Mouse (Mus musculus) kidney, embryonic 15.5 days (tissue): ENCODE measurements at regions not wholly inside any gene's neighbourhood (a gene's known extent, or its start where the extent isn't known, plus 50 kb on each side); places are given as distances from the start of the nearest gene placed in this dataset.

Experiments used
- ATAC-seq: fragments of 200-750 bp; cut with Nextera tagmentation; replicated peaks from 2 replicates; pipeline ENCODE4 v1.8.0; 2017; ENCODE audit warnings: moderate TSS enrichment; ENCODE audit not compliant: low FRiP score
- H3K27ac ChIP-seq: fragments of 300-500 bp; sonication (generic); 2 replicates; pipeline ENCODE4 v1.5.1; 2015; ENCODE audit warnings: mild to moderate bottlenecking, inconsistent platforms
- H3K27me3 ChIP-seq: fragments of 300-500 bp; sonication (generic); 2 replicates; pipeline ENCODE4 v1.6.1; 2015; ENCODE audit warnings: inconsistent platforms
- H3K36me3 ChIP-seq: fragments of 300-500 bp; sonication (generic); 2 replicates; pipeline ENCODE4 v1.6.1; 2015; ENCODE audit warnings: inconsistent platforms
- H3K4me1 ChIP-seq: fragments of 300-500 bp; sonication (generic); 2 replicates; pipeline ENCODE4 v1.6.1; 2015; ENCODE audit warnings: inconsistent platforms
- H3K4me2 ChIP-seq: fragments of 300-500 bp; sonication (generic); 2 replicates; pipeline ENCODE4 v1.6.1; 2015; ENCODE audit warnings: moderate library complexity, mild to moderate bottlenecking, inconsistent platforms
- H3K4me3 ChIP-seq: fragments of 300-500 bp; sonication (generic); replicated peaks from 2 replicates; pipeline ENCODE4 v1.5.1; 2015; ENCODE audit warnings: mild to moderate bottlenecking, inconsistent platforms
- H3K9ac ChIP-seq: fragments of 300-500 bp; sonication (generic); 2 replicates; pipeline ENCODE4 v1.6.1; 2015; ENCODE audit warnings: mild to moderate bottlenecking, inconsistent platforms
- H3K9me3 ChIP-seq: fragments of 300-500 bp; sonication (generic); replicated peaks from 2 replicates; pipeline ENCODE4 v1.6.1; 2016; ENCODE audit warnings: inconsistent platforms
- WGBS: fragments of 180-500 bp; shearing (Covaris S2); methylation state at CpG from one replicate; pipeline ENCODE4 v1.1.7; 2015; ENCODE audit warnings: mixed read lengths; 5-methylcytosine and 5-hydroxymethylcytosine counted together

GRCm38 (mm10) chr5:93328059-93328458 lies 61.0 kb downstream of the Ccng2 start:
- Histone ChIP-seq H3K9ac (no peak overlapping the region), H3K9me3 (no peaks in the 10 kb centered on the region), H3K27me3 (no peaks in the 10 kb centered on the region), H3K36me3 (no peaks in the 10 kb centered on the region), H3K27ac (no peak overlapping the region), H3K4me2 (no peak overlapping the region), H3K4me3 (no peak overlapping the region), H3K4me1 (no peaks in the 10 kb centered on the region)
- 0 out of 2 replicates have a peak, but pooled peaks have one; percentile 66 for ATAC-seq
- WGBS, result 21% methylated on average over 7 of the region's 7 CpGs

- WGBS, result 63% methylated on average over 2 of the region's 2 CpGs
- no peak for ATAC-seq
- Histone ChIP-seq H3K27me3 (no peaks in the 10 kb centered on the region), H3K27ac (no peak overlapping the region), H3K4me3 (no peak overlapping the region), H3K4me2 (no peak overlapping the region), H3K9me3 (no peaks in the 10 kb centered on the region), H3K36me3 (no peaks in the 10 kb centered on the region), H3K4me1 (no peaks in the 10 kb centered on the region), H3K9ac (no peak overlapping the region)
Measured at GRCm38 (mm10) chr5:93330851-93331250, 63.8 kb downstream of the Ccng2 start.

GRCm38 (mm10) chr5:93353101-93353500 lies 86.0 kb downstream of the Ccng2 start:
- H3K4me2 ChIP-seq, result no peak overlapping the region

More at GRCm38 (mm10) chr5:93353101-93353500, 86.0 kb downstream of the Ccng2 start:
- WGBS, result 84% methylated on average over 2 of the region's 2 CpGs
- Histone ChIP-seq H3K4me3 (no peak overlapping the region), H3K4me1 (no peaks in the 10 kb centered on the region), H3K27ac (no peak overlapping the region), H3K9me3 (no peaks in the 10 kb centered on the region; the same call in 1 of the 2 replicates), H3K9ac (no peak overlapping the region), H3K36me3 (no peaks in the 10 kb centered on the region), H3K27me3 (no peaks in the 10 kb centered on the region)
- no peak for ATAC-seq
